Mouse (Mus musculus) macrophage (primary cell): ENCODE results near the gene Dnajb1. TPM values are rescaled to one million over a fixed set of nuclear protein-coding genes. Genes with fewer than 3 reads are reported as not detected.
"Not testable (repeated sequence)": the region's sequence is repeated elsewhere in the genome, so short reads cannot be mapped to it uniquely, and the experiment has no call there.

Experiments
- H3K27ac ChIP-seq: fragments of 350-480 bp; formaldehyde crosslinking; 2 replicates; pipeline ENCODE4 v1.9.0; 2021
- H3K36me3 ChIP-seq: fragments of 350-480 bp; formaldehyde crosslinking; 2 replicates; pipeline ENCODE4 v1.9.0; 2021; ENCODE audit errors: inconsistent target
- H3K4me3 ChIP-seq: fragments of 350-480 bp; formaldehyde crosslinking; 2 replicates; pipeline ENCODE4 v1.9.0; 2021; ENCODE audit errors: inconsistent target
- H3K79me2 ChIP-seq: fragments of 350-480 bp; formaldehyde crosslinking; 2 replicates; pipeline ENCODE4 v1.9.0; 2021; ENCODE audit errors: inconsistent target
- WGBS: methylation state at CpG from one replicate; pipeline ENCODE4 v1.1.7; 2026; ENCODE audit warnings: inconsistent platforms; ENCODE audit not compliant: missing documents; 5-methylcytosine and 5-hydroxymethylcytosine counted together
- polyA plus RNA-seq: library from polyadenylated mRNA; stranded (reverse); fragments of 250-400 nt; gene quantifications from 3 replicates; pipeline ENCODE4 v1.2.4, GENCODE M21; 2018; ENCODE audit warnings: inconsistent platforms
- total RNA-seq, 78 experiments: library from RNA; depleted of rRNA; stranded (reverse); fragments of 250-400 nt; gene quantifications; 1 replicate in 9 of 78; 2 replicates in 24 of 78; 3 replicates in 43 of 78; 4 replicates in 2 of 78; pipeline ENCODE4 v1.2.4; 2018; ENCODE audit warnings: inconsistent platforms in 56 of 78

Gene Dnajb1
- total RNA-seq (2018; cell fraction: chromatin; rRNA removed): 10 to 100 TPM in 1 of 26 experiments, 1 to 10 TPM in 25; 1.3 to 11.5 (median 5.2) TPM
- total RNA-seq (2018; cell fraction: cytosol; rRNA removed): 10 to 100 TPM; 13.7 to 26.4 (median 19.9) TPM
- total RNA-seq (2018; cell fraction: nucleus; rRNA removed): 10 to 100 TPM in 6 of 26 experiments, 1 to 10 TPM in 20; 3.9 to 13.8 (median 8.0) TPM
- polyA plus RNA-seq: 13.5 to 19.5 TPM (median 18.1 TPM) in 3 replicates

- peak within 1 kb of the TSS; percentile 86 for H3K4me3 ChIP-seq
- H3K27ac ChIP-seq: peak within 1 kb of the TSS; percentile 60
- H3K79me2 ChIP-seq: peaks cover 46% of the 10 kb centered on the region
- H3K36me3 ChIP-seq: peaks cover 25% of the 10 kb centered on the region
- 1% methylated on average over 59 of the region's 69 CpGs for WGBS
Observed at GRCm38 (mm10) chr8:83607661-83608397, at the start of gene Dnajb1, which contains the start of gene Tecr. Gene Dnajb1 (plus strand): TSS chr8:83608193. Gene Tecr (minus strand): TSS chr8:83607971.

GRCm38 (mm10) chr8:83562669-83563068 lies 45.3 kb upstream of the Dnajb1 start:
- Histone ChIP-seq H3K27ac (no peak overlapping the region), H3K4me3 (no peak overlapping the region), H3K79me2 (peaks cover 10% of the 10 kb centered on the region), H3K36me3 (no peaks in the 10 kb centered on the region)
- WGBS: 95% methylated on average over 3 of the region's 3 CpGs

GRCm38 (mm10) chr8:83563246-83563645 lies 44.7 kb upstream of the Dnajb1 start:
- H3K36me3 ChIP-seq: no peaks in the 10 kb centered on the region
- no peak overlapping the region for H3K4me3 ChIP-seq
- peaks cover 16% of the 10 kb centered on the region for H3K79me2 ChIP-seq
- 73% methylated on average over 4 of the region's 4 CpGs for WGBS
- no peak overlapping the region for H3K27ac ChIP-seq

- Histone ChIP-seq H3K27ac (no peak overlapping the region), H3K36me3 (no peaks in the 10 kb centered on the region), H3K4me3 (no peak overlapping the region; the same call in 1 of the 2 replicates), H3K79me2 (peaks cover 41% of the 10 kb centered on the region)
- 88% methylated on average over 9 of the region's 9 CpGs for whole genome bisulfite sequencing
Observed at GRCm38 (mm10) chr8:83565731-83566375, 42.1 kb upstream of the Dnajb1 start.

- Histone ChIP-seq H3K27ac (peak within 1 kb of the TSS; percentile 66), H3K79me2 (peaks cover 48% of the 10 kb centered on the region), H3K36me3 (peaks cover 7% of the 10 kb centered on the region; the same call in 1 of the 2 replicates), H3K4me3 (peak within 1 kb of the TSS; percentile 87)
- 1% methylated on average over 48 of the region's 48 CpGs for WGBS
Observed at GRCm38 (mm10) chr8:83566469-83567395, 41.3 kb upstream of the Dnajb1 start, which contains the start of gene Ndufb7. Gene Ndufb7 (plus strand): TSS chr8:83566671.

- Histone ChIP-seq H3K79me2 (peaks cover 57% of the 10 kb centered on the region), H3K36me3 (peaks cover 9% of the 10 kb centered on the region; the same call in 1 of the 2 replicates), H3K4me3 (peak overlapping the region; percentile 87), H3K27ac (no peak overlapping the region)
- 76% methylated on average over 3 of the region's 3 CpGs for WGBS
Observed at GRCm38 (mm10) chr8:83567668-83568067, 40.3 kb upstream of the Dnajb1 start.

- 87% methylated on average over 5 of the region's 5 CpGs for WGBS
Observed at GRCm38 (mm10) chr8:83568128-83568527, 39.9 kb upstream of the Dnajb1 start.

GRCm38 (mm10) chr8:83568755-83569154 lies 39.2 kb upstream of the Dnajb1 start:
- Histone ChIP-seq H3K4me3 (no peak overlapping the region), H3K79me2 (peaks cover 59% of the 10 kb centered on the region), H3K36me3 (peaks cover 9% of the 10 kb centered on the region; the same call in 1 of the 2 replicates), H3K27ac (no peak overlapping the region)
- 83% methylated on average over 5 of the region's 5 CpGs for WGBS

More at GRCm38 (mm10) chr8:83568128-83568527, 39.9 kb upstream of the Dnajb1 start:
- Histone ChIP-seq H3K36me3 (peaks cover 9% of the 10 kb centered on the region; the same call in 1 of the 2 replicates), H3K79me2 (peaks cover 57% of the 10 kb centered on the region), H3K27ac (no peak overlapping the region), H3K4me3 (no peak overlapping the region)

- Histone ChIP-seq H3K4me3 (no peak overlapping the region), H3K79me2 (peaks cover 63% of the 10 kb centered on the region), H3K27ac (no peak overlapping the region), H3K36me3 (peaks cover 9% of the 10 kb centered on the region; the same call in 1 of the 2 replicates)
- WGBS: 84% methylated on average over 4 of the region's 4 CpGs
Observed at GRCm38 (mm10) chr8:83569165-83569564, 38.8 kb upstream of the Dnajb1 start.

GRCm38 (mm10) chr8:83570272-83571000 lies 37.6 kb upstream of the Dnajb1 start:
- Histone ChIP-seq H3K36me3 (peaks cover 9% of the 10 kb centered on the region; the same call in 1 of the 2 replicates), H3K27ac (no peak overlapping the region), H3K4me3 (no peak overlapping the region), H3K79me2 (peaks cover 76% of the 10 kb centered on the region)
- WGBS: 84% methylated on average over 13 of the region's 15 CpGs

GRCm38 (mm10) chr8:83571001-83571340 lies 37.0 kb upstream of the Dnajb1 start:
- peaks cover 81% of the 10 kb centered on the region for H3K79me2 ChIP-seq
- not testable (repeated sequence) for H3K27ac ChIP-seq, H3K4me3 ChIP-seq, H3K36me3 ChIP-seq
- 67% methylated on average over 1 of the region's 7 CpGs for WGBS

GRCm38 (mm10) chr8:83571791-83572190 lies 36.2 kb upstream of the Dnajb1 start:
- WGBS: 95% methylated on average over 10 of the region's 10 CpGs
- no peak overlapping the region for H3K27ac ChIP-seq
- peaks cover 88% of the 10 kb centered on the region for H3K79me2 ChIP-seq
- H3K4me3 ChIP-seq: no peak overlapping the region
- H3K36me3 ChIP-seq: peaks cover 9% of the 10 kb centered on the region; the same call in 1 of the 2 replicates

GRCm38 (mm10) chr8:83572246-83572812 lies 35.7 kb upstream of the Dnajb1 start:
- no peak overlapping the region for H3K27ac ChIP-seq
- peaks cover 9% of the 10 kb centered on the region; the same call in 1 of the 2 replicates for H3K36me3 ChIP-seq

More at GRCm38 (mm10) chr8:83572246-83572812, 35.7 kb upstream of the Dnajb1 start:
- WGBS: 36% methylated on average over 5 of the region's 5 CpGs
- H3K79me2 ChIP-seq: peaks cover 88% of the 10 kb centered on the region
- H3K4me3 ChIP-seq: no peak overlapping the region
